Mouse (Mus musculus): ENCODE data around the gene Inip. TPM values are rescaled to one million over a fixed set of nuclear protein-coding genes. Genes with fewer than 3 reads are reported as not detected.

Inip gene
- polyA plus RNA-seq, 1 experiment from 2014 or later: 114 TPM

DNA sequence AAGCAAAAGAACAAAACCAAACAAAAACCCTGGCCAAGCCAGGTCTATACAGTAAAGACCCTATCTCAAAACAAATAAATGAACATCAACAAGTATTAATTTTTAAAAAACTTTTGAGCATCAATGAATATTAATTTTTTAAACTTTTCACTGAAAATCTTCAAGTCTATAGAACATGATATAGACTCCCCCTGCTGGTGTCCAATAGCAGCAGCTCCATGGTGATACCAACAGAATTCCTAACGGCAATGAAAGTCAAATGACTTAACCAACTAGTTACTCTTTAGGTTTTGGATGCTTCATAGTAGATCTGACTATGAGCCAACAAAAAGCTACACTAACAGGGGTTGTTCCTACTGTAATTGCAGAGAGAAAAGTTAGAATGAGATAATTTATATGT is 20.8 kb downstream of the Inip start:
- no peak overlapping the region for H3K4me3 ChIP-seq (ENCODE audit: low read depth, low read length)
- 46% methylated on average over 1 of the region's 1 CpGs for WGBS
- no peaks in the 10 kb centered on the region for H3K36me3 ChIP-seq (ENCODE audit: control insufficient read depth, insufficient read depth, low read length)
- no peak overlapping the region for H3K4me2 ChIP-seq (ENCODE audit: low read depth, low read length, severe bottlenecking)
- no peak overlapping the region for H3K27ac ChIP-seq (ENCODE audit: low read depth, low read length)
- DNase-seq (ENCODE audit: low spot score): no peak
- no peak for ATAC-seq (replicated peaks; ENCODE audit: low FRiP score)
- no peaks in the 10 kb centered on the region for H3K4me1 ChIP-seq (replicated peaks; ENCODE audit: control insufficient read depth, insufficient read depth, low read length)
- H3K27me3 ChIP-seq (ENCODE audit: control insufficient read depth, insufficient read depth, low read length): no peaks in the 10 kb centered on the region
- no peaks in the 10 kb centered on the region for H3K9me3 ChIP-seq (ENCODE audit: control insufficient read depth, low read length)
- no peak overlapping the region for H3K9ac ChIP-seq (ENCODE audit: low read length)

DNA sequence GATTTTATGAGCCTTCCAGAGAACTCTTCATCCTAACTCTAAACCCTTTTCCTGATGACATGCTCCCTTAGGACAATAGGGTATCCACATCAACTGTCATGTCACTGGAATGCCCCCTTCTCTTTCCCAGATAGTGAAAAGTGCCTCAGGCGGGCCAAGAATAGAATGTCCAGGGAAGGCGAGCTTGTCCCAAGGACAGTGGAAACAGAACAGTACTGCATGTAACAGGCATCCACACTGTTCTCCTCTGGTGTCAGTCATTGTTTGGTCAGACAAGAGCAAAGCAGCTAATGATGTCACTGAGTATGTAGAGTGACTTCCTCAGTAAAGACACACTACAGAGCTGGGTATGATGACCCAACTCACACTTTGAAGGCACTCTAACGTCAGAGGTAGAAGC is 23.6 kb downstream of the Inip start:
- WGBS: 88% methylated on average over 3 of the region's 3 CpGs
- Histone ChIP-seq H3K4me3 (ENCODE audit: low read depth, low read length) (no peak overlapping the region), H3K4me1 (replicated peaks; ENCODE audit: control insufficient read depth, insufficient read depth, low read length) (peaks cover 2% of the 10 kb centered on the region; the same call in 1 of the 2 replicates), H3K9ac (ENCODE audit: low read length) (no peak overlapping the region), H3K36me3 (ENCODE audit: control insufficient read depth, insufficient read depth, low read length) (no peaks in the 10 kb centered on the region), H3K27ac (ENCODE audit: low read depth, low read length) (no peak overlapping the region), H3K27me3 (ENCODE audit: control insufficient read depth, insufficient read depth, low read length) (no peaks in the 10 kb centered on the region), H3K9me3 (ENCODE audit: control insufficient read depth, low read length) (no peaks in the 10 kb centered on the region), H3K4me2 (ENCODE audit: low read depth, low read length, severe bottlenecking) (no peak overlapping the region)
- DNase-seq (ENCODE audit: low spot score) (no peak), ATAC-seq (replicated peaks; ENCODE audit: low FRiP score) (no peak)

DNA sequence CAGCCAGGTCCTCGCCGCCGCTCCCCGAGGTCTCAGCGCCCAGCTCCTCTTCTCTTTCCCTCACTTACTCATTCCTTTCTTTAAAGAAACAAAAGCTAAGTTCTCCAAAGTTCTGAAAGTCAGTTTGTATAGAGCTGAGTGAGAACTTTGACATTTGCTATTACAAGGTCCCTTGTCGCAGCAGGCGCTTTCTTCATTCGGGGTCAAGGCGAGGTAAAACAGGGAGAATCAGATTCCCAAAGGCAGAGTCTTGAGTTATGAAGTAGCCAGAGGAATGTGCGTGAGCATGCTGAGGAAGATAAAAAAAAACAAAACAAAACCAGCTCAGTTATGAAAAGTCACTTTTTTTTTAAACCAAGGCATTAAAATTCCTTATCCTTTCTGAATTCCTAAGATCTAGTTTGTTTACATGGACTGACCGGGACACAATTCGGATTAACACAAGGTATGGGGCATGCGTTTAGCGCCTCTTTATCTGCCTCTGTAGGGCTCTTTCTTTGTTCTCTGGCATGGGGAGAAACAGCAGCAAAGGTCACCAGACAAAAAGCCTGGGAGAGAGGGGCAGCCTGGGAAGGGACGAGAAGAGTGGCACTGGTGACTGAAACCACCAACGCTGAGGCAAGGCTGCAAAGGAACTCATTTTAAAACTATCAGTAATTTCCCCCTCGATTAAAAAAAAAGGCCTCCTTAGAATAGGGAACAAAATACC is 29.1 kb downstream of the Inip start:
- WGBS: 32% methylated on average over 17 of the region's 17 CpGs
- no peak for ATAC-seq (replicated peaks; ENCODE audit: low FRiP score)

DNA sequence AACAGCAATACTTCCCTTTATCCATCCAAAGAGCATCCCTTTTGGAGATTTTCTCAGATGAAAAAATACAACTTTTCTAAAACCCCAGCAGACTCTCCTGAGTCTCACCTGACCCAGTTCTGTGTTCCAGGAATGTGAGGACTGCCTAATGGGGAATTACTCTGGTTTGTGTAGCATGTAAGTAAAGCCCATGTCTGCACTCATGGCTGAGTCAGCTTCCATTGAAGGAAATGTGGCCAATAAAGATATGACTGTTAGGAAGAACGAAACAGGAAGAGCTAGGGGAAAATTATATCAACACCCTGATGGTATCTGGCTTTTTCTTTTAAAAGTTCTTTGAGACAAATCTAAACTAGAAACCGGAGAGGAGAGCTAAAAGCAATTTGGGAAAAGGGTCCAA is 33.7 kb downstream of the Inip start:
- no peaks in the 10 kb centered on the region for H3K9me3 ChIP-seq (ENCODE audit: control insufficient read depth, low read length)
- H3K36me3 ChIP-seq (ENCODE audit: control insufficient read depth, insufficient read depth, low read length): peaks cover 6% of the 10 kb centered on the region
- ATAC-seq (replicated peaks; ENCODE audit: low FRiP score): no peak
- WGBS: 90% methylated on average over 2 of the region's 2 CpGs
- no peaks in the 10 kb centered on the region for H3K27me3 ChIP-seq (ENCODE audit: control insufficient read depth, insufficient read depth, low read length)
- H3K27ac ChIP-seq (ENCODE audit: low read depth, low read length): no peak overlapping the region
- DNase-seq (ENCODE audit: low spot score): no peak
- no peaks in the 10 kb centered on the region; the same call in 1 of the 2 replicates for H3K4me1 ChIP-seq (replicated peaks; ENCODE audit: control insufficient read depth, insufficient read depth, low read length)
- no peak overlapping the region for H3K4me2 ChIP-seq (ENCODE audit: low read depth, low read length, severe bottlenecking)
- no peak overlapping the region for H3K9ac ChIP-seq (ENCODE audit: low read length)
- H3K4me3 ChIP-seq (ENCODE audit: low read depth, low read length): no peak overlapping the region

More for the DNA sequence above, 29.1 kb downstream of the Inip start:
- no peaks in the 10 kb centered on the region for H3K9me3 ChIP-seq (ENCODE audit: control insufficient read depth, low read length)
- no peak overlapping the region for H3K27ac ChIP-seq (ENCODE audit: low read depth, low read length)
- H3K36me3 ChIP-seq (ENCODE audit: control insufficient read depth, insufficient read depth, low read length): peaks cover 6% of the 10 kb centered on the region
- peaks cover 2% of the 10 kb centered on the region; the same call in 1 of the 2 replicates for H3K4me1 ChIP-seq (replicated peaks; ENCODE audit: control insufficient read depth, insufficient read depth, low read length)
- DNase-seq (ENCODE audit: low spot score): no peak
- H3K27me3 ChIP-seq (ENCODE audit: control insufficient read depth, insufficient read depth, low read length): no peaks in the 10 kb centered on the region
- no peak overlapping the region for H3K4me3 ChIP-seq (ENCODE audit: low read depth, low read length)
- no peak overlapping the region for H3K4me2 ChIP-seq (ENCODE audit: low read depth, low read length, severe bottlenecking)
- H3K9ac ChIP-seq (ENCODE audit: low read length): no peak overlapping the region

DNA sequence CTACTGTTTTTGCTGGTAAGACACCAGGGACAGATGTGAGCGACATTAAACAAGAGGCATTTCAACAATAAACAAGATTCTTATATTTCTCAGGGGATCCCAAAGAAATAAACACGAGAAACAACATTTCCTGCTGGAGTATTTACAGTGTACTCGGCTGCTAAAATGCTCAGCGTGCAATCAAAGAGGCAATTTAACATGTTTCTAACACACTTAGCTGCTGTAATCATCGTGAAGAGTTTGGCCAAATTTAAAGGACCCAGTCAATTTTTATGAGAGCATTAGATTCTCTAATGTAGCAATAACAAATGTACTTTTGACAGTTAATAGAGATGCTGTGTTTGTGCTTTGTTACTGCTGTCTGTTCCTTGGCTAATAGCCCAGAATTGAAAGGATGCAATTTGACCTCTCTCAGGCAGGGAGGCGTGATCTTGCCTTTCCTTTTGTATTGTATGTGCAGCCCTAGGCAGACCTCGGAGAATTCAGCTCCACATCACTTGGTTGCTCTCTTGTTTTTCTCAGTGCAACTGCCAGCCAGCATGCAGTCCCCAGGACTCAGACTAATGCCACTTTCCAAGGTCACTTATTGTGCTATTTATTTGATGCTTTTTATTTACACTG is 35.9 kb downstream of the Inip start:
- no peak overlapping the region for H3K9ac ChIP-seq (ENCODE audit: low read length)
- H3K9me3 ChIP-seq (ENCODE audit: control insufficient read depth, low read length): no peaks in the 10 kb centered on the region
- no peak overlapping the region for H3K4me2 ChIP-seq (ENCODE audit: low read depth, low read length, severe bottlenecking)
- H3K4me3 ChIP-seq (ENCODE audit: low read depth, low read length): no peak overlapping the region
- no peak overlapping the region for H3K27ac ChIP-seq (ENCODE audit: low read depth, low read length)
- H3K36me3 ChIP-seq (ENCODE audit: control insufficient read depth, insufficient read depth, low read length): peaks cover under 1% of the 10 kb centered on the region
- DNase-seq (ENCODE audit: low spot score): no peak
- H3K4me1 ChIP-seq (replicated peaks; ENCODE audit: control insufficient read depth, insufficient read depth, low read length): no peaks in the 10 kb centered on the region; the same call in 1 of the 2 replicates
- ATAC-seq (replicated peaks; ENCODE audit: low FRiP score): 0 out of 2 replicates have a peak, but pooled peaks have one; percentile 55
- WGBS: 44% methylated on average over 7 of the region's 7 CpGs
- no peaks in the 10 kb centered on the region for H3K27me3 ChIP-seq (ENCODE audit: control insufficient read depth, insufficient read depth, low read length)

DNA sequence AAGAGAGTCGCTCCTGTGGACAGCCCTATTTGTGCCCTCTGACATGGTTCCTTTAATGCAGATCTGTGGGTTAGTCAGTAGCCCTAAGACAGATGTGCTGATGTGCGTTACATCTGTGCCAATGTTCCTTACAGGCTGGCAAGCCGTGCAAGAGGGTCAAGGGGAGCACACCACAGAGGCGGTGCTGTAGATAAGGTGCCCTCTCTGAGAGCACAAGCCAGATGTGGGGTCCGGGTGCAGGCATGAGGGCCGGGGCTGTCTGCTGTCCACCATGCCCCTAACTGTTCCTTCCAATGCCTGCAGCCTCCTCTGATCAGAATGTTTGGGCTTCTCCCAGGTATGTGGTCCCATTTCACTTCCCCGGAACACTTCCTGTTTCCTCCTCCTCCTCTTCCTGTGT is 36.4 kb downstream of the Inip start:
- no peak overlapping the region for H3K27ac ChIP-seq (ENCODE audit: low read depth, low read length)
- ATAC-seq (replicated peaks; ENCODE audit: low FRiP score): no peak
- 82% methylated on average over 7 of the region's 7 CpGs for WGBS
- no peak overlapping the region for H3K4me3 ChIP-seq (ENCODE audit: low read depth, low read length)
- H3K27me3 ChIP-seq (ENCODE audit: control insufficient read depth, insufficient read depth, low read length): no peaks in the 10 kb centered on the region
- H3K36me3 ChIP-seq (ENCODE audit: control insufficient read depth, insufficient read depth, low read length): no peaks in the 10 kb centered on the region
- no peaks in the 10 kb centered on the region; the same call in 1 of the 2 replicates for H3K4me1 ChIP-seq (replicated peaks; ENCODE audit: control insufficient read depth, insufficient read depth, low read length)
- no peaks in the 10 kb centered on the region for H3K9me3 ChIP-seq (ENCODE audit: control insufficient read depth, low read length)
- no peak overlapping the region for H3K4me2 ChIP-seq (ENCODE audit: low read depth, low read length, severe bottlenecking)
- H3K9ac ChIP-seq (ENCODE audit: low read length): no peak overlapping the region
- no peak for DNase-seq (ENCODE audit: low spot score)

DNA sequence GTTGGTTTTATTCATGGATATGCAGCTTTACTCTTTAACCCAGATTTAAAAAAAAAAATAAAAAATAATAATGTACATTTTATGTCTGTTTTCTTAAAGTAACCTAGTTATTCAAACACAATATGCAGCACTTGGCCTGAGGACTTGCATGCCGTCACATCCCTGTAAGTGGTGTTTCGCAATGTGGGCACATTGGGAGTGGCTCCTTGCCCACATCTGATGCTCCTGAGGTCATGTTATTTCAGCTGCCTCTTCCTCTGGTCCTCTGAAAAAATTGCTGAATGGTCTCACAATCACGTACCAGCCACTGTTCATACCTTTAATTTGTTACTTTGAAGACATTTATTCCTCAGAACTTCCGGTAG is 40.0 kb downstream of the Inip start:
- no peaks in the 10 kb centered on the region for H3K9me3 ChIP-seq (ENCODE audit: control insufficient read depth, low read length)
- no peak overlapping the region for H3K4me3 ChIP-seq (ENCODE audit: low read depth, low read length)
- WGBS: 87% methylated on average over 4 of the region's 4 CpGs
- no peak overlapping the region for H3K27ac ChIP-seq (ENCODE audit: low read depth, low read length)
- DNase-seq (ENCODE audit: low spot score): no peak
- H3K27me3 ChIP-seq (ENCODE audit: control insufficient read depth, insufficient read depth, low read length): no peaks in the 10 kb centered on the region
- no peak overlapping the region for H3K4me2 ChIP-seq (ENCODE audit: low read depth, low read length, severe bottlenecking)
- ATAC-seq (replicated peaks; ENCODE audit: low FRiP score): no peak
- no peaks in the 10 kb centered on the region; the same call in 1 of the 2 replicates for H3K4me1 ChIP-seq (replicated peaks; ENCODE audit: control insufficient read depth, insufficient read depth, low read length)
- H3K36me3 ChIP-seq (ENCODE audit: control insufficient read depth, insufficient read depth, low read length): no peaks in the 10 kb centered on the region
- H3K9ac ChIP-seq (ENCODE audit: low read length): no peak overlapping the region

DNA sequence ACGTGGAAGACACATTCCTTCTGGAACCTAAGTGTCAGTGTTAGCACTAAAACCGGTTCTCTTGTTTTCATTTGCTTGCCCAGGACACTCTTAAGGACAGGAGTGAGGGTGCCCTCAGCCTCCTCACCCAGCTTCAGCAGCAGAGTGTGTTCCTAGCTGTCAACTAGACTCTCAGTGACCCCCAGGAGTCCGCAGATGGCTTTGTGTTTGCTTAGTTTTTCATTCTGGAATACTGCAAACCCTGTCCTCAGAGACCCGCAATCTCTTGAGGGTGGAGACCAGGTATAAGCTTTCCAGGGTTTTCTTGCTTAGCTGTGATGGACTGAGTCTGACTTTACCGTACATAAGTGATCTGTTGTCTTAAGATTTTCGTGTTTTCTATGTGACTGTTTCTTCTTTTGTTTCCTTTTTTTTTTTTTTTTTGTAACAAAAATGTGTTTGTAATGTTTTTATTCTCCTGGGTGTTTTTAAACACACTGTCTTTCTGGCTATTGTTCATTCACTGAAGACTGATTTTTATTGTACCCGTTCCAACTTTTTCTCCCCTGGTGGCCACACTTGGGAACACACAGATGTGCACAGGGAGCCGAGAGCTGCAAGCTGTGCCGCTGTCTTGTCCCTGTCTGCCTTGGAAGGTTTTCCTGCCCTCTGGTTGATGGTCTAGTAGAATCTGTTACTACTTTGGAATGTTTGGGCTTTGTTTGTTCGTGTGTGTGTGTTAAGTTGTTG is 40.6 kb downstream of the Inip start:
- H3K27ac ChIP-seq (ENCODE audit: low read depth, low read length): no peak overlapping the region
- WGBS: 69% methylated on average over 10 of the region's 10 CpGs
- no peak for DNase-seq (ENCODE audit: low spot score)
- no peaks in the 10 kb centered on the region; the same call in 1 of the 2 replicates for H3K4me1 ChIP-seq (replicated peaks; ENCODE audit: control insufficient read depth, insufficient read depth, low read length)
- H3K27me3 ChIP-seq (ENCODE audit: control insufficient read depth, insufficient read depth, low read length): no peaks in the 10 kb centered on the region
- no peak overlapping the region for H3K9ac ChIP-seq (ENCODE audit: low read length)
- no peak for ATAC-seq (replicated peaks; ENCODE audit: low FRiP score)
- no peaks in the 10 kb centered on the region for H3K9me3 ChIP-seq (ENCODE audit: control insufficient read depth, low read length)
- H3K4me3 ChIP-seq (ENCODE audit: low read depth, low read length): no peak overlapping the region
- H3K36me3 ChIP-seq (ENCODE audit: control insufficient read depth, insufficient read depth, low read length): no peaks in the 10 kb centered on the region
- H3K4me2 ChIP-seq (ENCODE audit: low read depth, low read length, severe bottlenecking): no peak overlapping the region
